Mouse (Mus musculus): ENCODE measurements around the gene Gm10282. TPM values are rescaled to one million over a fixed set of nuclear protein-coding genes. Genes with fewer than 3 reads are reported as not detected.
A peak's percentile ranks its signal among the peaks of the same experiment; 100 is the strongest.

Gm10282 gene
- polyA plus RNA-seq, 1 experiment from 2014 or later: 36.8 TPM

DNA sequence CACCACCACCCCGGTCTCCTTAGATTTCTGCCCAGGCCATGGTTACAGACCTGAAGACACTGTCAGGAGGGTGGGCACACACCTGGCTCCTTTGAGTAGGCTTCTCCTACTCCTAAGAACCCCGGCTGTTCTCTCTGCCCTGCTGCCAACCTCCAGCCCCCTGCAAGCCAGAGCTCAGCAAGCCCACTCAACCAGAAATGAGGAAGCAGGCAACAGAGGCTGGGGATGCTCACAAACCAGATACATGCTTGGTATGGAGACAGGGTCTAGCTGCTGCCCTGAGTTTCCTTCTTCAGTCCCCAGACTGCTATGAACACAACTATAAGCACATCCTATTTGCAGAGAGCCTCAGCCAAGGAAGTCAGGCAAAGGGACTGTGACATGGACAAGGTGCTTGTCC, 43.1 kb upstream of the Gm10282 start:
- Histone ChIP-seq H3K4me3 (ENCODE audit: low read depth, low read length) (no peak overlapping the region), H3K4me2 (ENCODE audit: low read depth, severe bottlenecking) (no peak overlapping the region), H3K9me3 (ENCODE audit: control insufficient read depth, low read length) (no peaks in the 10 kb centered on the region), H3K27ac (replicated peaks; ENCODE audit: low read depth, low read length) (no peak overlapping the region), H3K27me3 (ENCODE audit: control insufficient read depth, insufficient read depth, low read length) (no peaks in the 10 kb centered on the region), H3K36me3 (ENCODE audit: control insufficient read depth, insufficient read depth, low read length) (peaks cover 5% of the 10 kb centered on the region; the same call in 1 of the 2 replicates), H3K4me1 (ENCODE audit: control insufficient read depth, insufficient read depth, low read length) (no peaks in the 10 kb centered on the region), H3K9ac (ENCODE audit: low read length) (no peak overlapping the region)
- WGBS: 96% methylated on average over 2 of the region's 2 CpGs
- ATAC-seq (ENCODE audit: insufficient number of reproducible peaks, low FRiP score, low TSS enrichment, low read depth) (no peak), DNase-seq (ENCODE audit: low spot score) (no peak)

- WGBS: 93% methylated on average over 1 of the region's 1 CpGs
- Histone ChIP-seq H3K27ac (replicated peaks; ENCODE audit: low read depth, low read length) (no peak overlapping the region), H3K4me1 (ENCODE audit: control insufficient read depth, insufficient read depth, low read length) (no peaks in the 10 kb centered on the region), H3K9me3 (ENCODE audit: control insufficient read depth, low read length) (no peaks in the 10 kb centered on the region), H3K9ac (ENCODE audit: low read length) (no peak overlapping the region), H3K27me3 (ENCODE audit: control insufficient read depth, insufficient read depth, low read length) (no peaks in the 10 kb centered on the region), H3K4me3 (ENCODE audit: low read depth, low read length) (no peak overlapping the region), H3K36me3 (ENCODE audit: control insufficient read depth, insufficient read depth, low read length) (peaks cover 6% of the 10 kb centered on the region; the same call in 1 of the 2 replicates), H3K4me2 (ENCODE audit: low read depth, severe bottlenecking) (no peak overlapping the region)
- ATAC-seq (ENCODE audit: insufficient number of reproducible peaks, low FRiP score, low TSS enrichment, low read depth): no peak
- DNase-seq (ENCODE audit: low spot score): no peak
Observed at GRCm38 (mm10) chr8:72347553-72347952, 42.5 kb upstream of the Gm10282 start.

DNA sequence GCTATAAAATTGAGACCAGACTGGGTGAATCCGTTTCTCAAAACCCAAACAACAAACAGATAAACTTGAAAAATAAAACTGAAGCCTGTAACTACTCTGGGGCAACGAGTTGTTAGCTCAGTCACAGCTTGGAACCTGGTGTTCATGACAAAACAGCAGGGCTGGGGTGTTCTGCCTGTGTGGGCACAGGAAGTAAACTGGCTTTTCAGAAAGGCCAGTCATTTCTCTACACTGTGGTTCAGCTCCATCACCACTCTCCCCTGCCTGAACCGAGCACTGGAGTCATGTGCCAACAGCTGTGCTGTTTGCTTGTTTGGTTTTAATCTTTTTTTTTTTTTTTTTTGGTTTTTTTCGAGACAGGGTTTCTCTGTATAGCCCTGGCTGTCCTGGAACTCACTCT, 38.7 kb upstream of the Gm10282 start:
- DNase-seq (ENCODE audit: low spot score): no peak
- ATAC-seq (ENCODE audit: insufficient number of reproducible peaks, low FRiP score, low TSS enrichment, low read depth): no peak

DNA sequence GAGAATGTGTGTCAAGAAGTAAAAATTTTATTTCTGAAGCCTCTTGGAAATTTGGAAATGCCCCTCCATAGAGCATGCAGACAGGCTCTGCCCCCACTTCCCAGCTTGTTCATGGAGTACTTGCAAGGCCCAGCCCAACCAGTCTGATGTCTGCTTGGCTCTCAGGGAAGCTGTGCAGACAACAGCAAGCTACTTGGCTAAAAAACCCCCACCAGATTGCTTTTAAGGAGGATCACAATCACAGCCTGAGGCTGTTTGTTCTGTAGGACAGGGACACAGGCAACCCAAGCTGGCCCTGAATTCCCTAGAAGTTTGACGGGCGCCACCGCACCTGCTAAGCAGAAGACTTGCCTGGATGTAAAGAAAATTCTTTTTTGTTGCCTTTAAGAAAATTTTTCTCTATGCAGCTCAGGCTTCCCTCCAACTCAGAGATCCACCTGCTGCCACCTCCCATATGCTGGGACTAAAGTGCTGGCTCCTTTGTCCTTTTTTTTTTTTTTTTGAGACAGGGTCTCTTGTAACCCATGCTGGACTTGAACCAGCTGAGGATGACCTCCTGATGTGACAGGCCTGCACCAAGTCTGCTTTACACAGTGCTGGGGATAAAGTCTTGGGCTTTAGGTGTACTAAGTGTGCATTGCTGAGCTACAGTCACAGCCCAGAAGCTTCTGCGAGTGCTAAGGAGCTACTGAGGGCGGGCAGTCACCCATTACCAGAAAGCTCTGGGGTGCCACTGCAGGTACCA, 37.7 kb upstream of the Gm10282 start:
- H3K27ac ChIP-seq (replicated peaks; ENCODE audit: low read depth, low read length): no peak overlapping the region
- H3K9me3 ChIP-seq (ENCODE audit: control insufficient read depth, low read length): no peaks in the 10 kb centered on the region
- no peaks in the 10 kb centered on the region for H3K27me3 ChIP-seq (ENCODE audit: control insufficient read depth, insufficient read depth, low read length)
- no peak for ATAC-seq (ENCODE audit: insufficient number of reproducible peaks, low FRiP score, low TSS enrichment, low read depth)
- no peak overlapping the region for H3K4me2 ChIP-seq (ENCODE audit: low read depth, severe bottlenecking)
- H3K4me1 ChIP-seq (ENCODE audit: control insufficient read depth, insufficient read depth, low read length): no peaks in the 10 kb centered on the region
- peaks cover 12% of the 10 kb centered on the region; the same call in 1 of the 2 replicates for H3K36me3 ChIP-seq (ENCODE audit: control insufficient read depth, insufficient read depth, low read length)
- WGBS: 90% methylated on average over 5 of the region's 5 CpGs
- no peak for DNase-seq (ENCODE audit: low spot score)
- no peak overlapping the region for H3K4me3 ChIP-seq (ENCODE audit: low read depth, low read length)
- H3K9ac ChIP-seq (ENCODE audit: low read length): no peak overlapping the region

More for the DNA sequence above, 38.7 kb upstream of the Gm10282 start:
- no peaks in the 10 kb centered on the region for H3K27me3 ChIP-seq (ENCODE audit: control insufficient read depth, insufficient read depth, low read length)
- H3K4me3 ChIP-seq (ENCODE audit: low read depth, low read length): no peak overlapping the region
- H3K9ac ChIP-seq (ENCODE audit: low read length): no peak overlapping the region
- 80% methylated on average over 4 of the region's 4 CpGs for WGBS
- H3K9me3 ChIP-seq (ENCODE audit: control insufficient read depth, low read length): no peaks in the 10 kb centered on the region
- H3K27ac ChIP-seq (replicated peaks; ENCODE audit: low read depth, low read length): no peak overlapping the region
- peaks cover 11% of the 10 kb centered on the region; the same call in 1 of the 2 replicates for H3K36me3 ChIP-seq (ENCODE audit: control insufficient read depth, insufficient read depth, low read length)
- H3K4me1 ChIP-seq (ENCODE audit: control insufficient read depth, insufficient read depth, low read length): no peaks in the 10 kb centered on the region
- H3K4me2 ChIP-seq (ENCODE audit: low read depth, severe bottlenecking): no peak overlapping the region

DNA sequence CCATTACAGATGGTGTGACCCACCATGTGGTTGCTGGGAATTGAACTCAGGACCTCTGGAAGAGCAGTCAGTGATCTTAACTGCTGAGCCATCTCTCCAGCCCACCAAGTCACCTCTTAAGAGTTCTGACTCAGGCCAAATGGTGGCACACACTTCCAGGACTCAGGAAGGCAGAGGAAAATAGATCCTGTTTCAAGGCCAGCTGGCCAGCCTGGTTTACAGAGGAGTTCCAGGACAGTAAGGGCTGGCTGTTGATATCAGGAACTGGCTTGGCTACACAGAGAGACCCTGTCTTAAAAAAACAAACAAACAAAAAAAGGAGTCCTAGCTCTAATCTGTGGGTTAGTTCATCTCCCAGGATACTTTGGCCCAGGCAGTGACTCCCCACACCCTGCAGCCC, 32.0 kb upstream of the Gm10282 start:
- no peak overlapping the region for H3K4me3 ChIP-seq (ENCODE audit: low read depth, low read length)
- ATAC-seq (ENCODE audit: insufficient number of reproducible peaks, low FRiP score, low TSS enrichment, low read depth) (no peak), DNase-seq (ENCODE audit: low spot score) (no peak)
- peaks cover 8% of the 10 kb centered on the region; the same call in 1 of the 2 replicates for H3K36me3 ChIP-seq (ENCODE audit: control insufficient read depth, insufficient read depth, low read length)
- no peaks in the 10 kb centered on the region for H3K27me3 ChIP-seq (ENCODE audit: control insufficient read depth, insufficient read depth, low read length)
- H3K4me2 ChIP-seq (ENCODE audit: low read depth, severe bottlenecking): no peak overlapping the region
- H3K4me1 ChIP-seq (ENCODE audit: control insufficient read depth, insufficient read depth, low read length): no peaks in the 10 kb centered on the region
- H3K9ac ChIP-seq (ENCODE audit: low read length): no peak overlapping the region
- H3K9me3 ChIP-seq (ENCODE audit: control insufficient read depth, low read length): no peaks in the 10 kb centered on the region
- no peak overlapping the region for H3K27ac ChIP-seq (replicated peaks; ENCODE audit: low read depth, low read length)

- no peaks in the 10 kb centered on the region for H3K4me1 ChIP-seq (ENCODE audit: control insufficient read depth, insufficient read depth, low read length)
- no peak overlapping the region for H3K9ac ChIP-seq (ENCODE audit: low read length)
- H3K36me3 ChIP-seq (ENCODE audit: control insufficient read depth, insufficient read depth, low read length): peaks cover 6% of the 10 kb centered on the region; the same call in 1 of the 2 replicates
- no peak overlapping the region for H3K4me2 ChIP-seq (ENCODE audit: low read depth, severe bottlenecking)
- H3K27me3 ChIP-seq (ENCODE audit: control insufficient read depth, insufficient read depth, low read length): no peaks in the 10 kb centered on the region
- no peak overlapping the region for H3K27ac ChIP-seq (replicated peaks; ENCODE audit: low read depth, low read length)
- no peak overlapping the region for H3K4me3 ChIP-seq (ENCODE audit: low read depth, low read length)
- DNase-seq (ENCODE audit: low spot score) (no peak), ATAC-seq (ENCODE audit: insufficient number of reproducible peaks, low FRiP score, low TSS enrichment, low read depth) (no peak)
- no peaks in the 10 kb centered on the region for H3K9me3 ChIP-seq (ENCODE audit: control insufficient read depth, low read length)
- 87% methylated on average over 2 of the region's 2 CpGs for WGBS
Observed at GRCm38 (mm10) chr8:72336273-72336672, 31.2 kb upstream of the Gm10282 start.

DNA sequence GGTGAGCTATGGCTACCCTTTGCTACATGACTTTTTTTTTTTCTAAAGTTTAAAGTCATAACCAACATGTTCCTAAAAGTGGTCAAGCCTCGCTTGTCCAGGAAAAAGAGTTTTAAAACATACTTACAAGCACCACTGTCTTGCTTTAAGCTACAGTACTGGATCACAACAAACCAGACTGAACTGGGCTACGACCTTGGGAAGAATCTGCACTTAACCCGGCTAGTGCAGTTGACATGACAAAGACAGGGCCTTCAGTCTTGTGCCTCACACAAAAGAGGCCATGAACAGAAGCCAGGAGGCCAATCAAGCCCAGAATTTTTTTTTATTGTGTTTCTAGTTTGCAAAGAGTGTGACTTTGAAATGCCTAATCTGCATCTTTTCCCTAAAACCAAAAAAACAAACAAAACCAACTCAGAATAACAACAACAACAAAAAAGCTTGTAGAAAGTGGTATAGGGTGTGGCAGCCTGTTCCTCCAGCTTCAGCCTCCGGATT, 29.1 kb upstream of the Gm10282 start:
- Histone ChIP-seq H3K9me3 (ENCODE audit: control insufficient read depth, low read length) (no peaks in the 10 kb centered on the region), H3K4me2 (ENCODE audit: low read depth, severe bottlenecking) (no peak overlapping the region), H3K36me3 (ENCODE audit: control insufficient read depth, insufficient read depth, low read length) (peaks cover 3% of the 10 kb centered on the region; the same call in 1 of the 2 replicates), H3K4me3 (ENCODE audit: low read depth, low read length) (no peak overlapping the region), H3K4me1 (ENCODE audit: control insufficient read depth, insufficient read depth, low read length) (no peaks in the 10 kb centered on the region), H3K9ac (ENCODE audit: low read length) (no peak overlapping the region), H3K27ac (replicated peaks; ENCODE audit: low read depth, low read length) (no peak overlapping the region), H3K27me3 (ENCODE audit: control insufficient read depth, insufficient read depth, low read length) (no peaks in the 10 kb centered on the region)
- 78% methylated on average over 4 of the region's 4 CpGs for WGBS
- ATAC-seq (ENCODE audit: insufficient number of reproducible peaks, low FRiP score, low TSS enrichment, low read depth): no peak
- DNase-seq (ENCODE audit: low spot score): no peak

GRCm38 (mm10) chr8:72333429-72334143, 28.5 kb upstream of the Gm10282 start:
- no peaks in the 10 kb centered on the region for H3K4me1 ChIP-seq (ENCODE audit: control insufficient read depth, insufficient read depth, low read length)
- no peak overlapping the region for H3K9ac ChIP-seq (ENCODE audit: low read length)
- peaks cover 3% of the 10 kb centered on the region; the same call in 1 of the 2 replicates for H3K36me3 ChIP-seq (ENCODE audit: control insufficient read depth, insufficient read depth, low read length)
- ATAC-seq (ENCODE audit: insufficient number of reproducible peaks, low FRiP score, low TSS enrichment, low read depth) (0 out of 2 replicates have a peak, but pooled peaks have one; percentile 35), DNase-seq (ENCODE audit: low spot score) (no peak)
- H3K4me3 ChIP-seq (ENCODE audit: low read depth, low read length): no peak overlapping the region
- H3K4me2 ChIP-seq (ENCODE audit: low read depth, severe bottlenecking): no peak overlapping the region
- 47% methylated on average over 3 of the region's 3 CpGs for WGBS
- no peak overlapping the region for H3K27ac ChIP-seq (replicated peaks; ENCODE audit: low read depth, low read length)
- no peaks in the 10 kb centered on the region for H3K27me3 ChIP-seq (ENCODE audit: control insufficient read depth, insufficient read depth, low read length)
- no peaks in the 10 kb centered on the region for H3K9me3 ChIP-seq (ENCODE audit: control insufficient read depth, low read length)
